Mouse (Mus musculus) lung, postnatal 0 days (tissue): Measurements from ENCODE around the gene Rpl19.

Experiments used
- CTCF ChIP-seq: IDR thresholded peaks from 2 replicates; pipeline ENCODE4 v1.5.1; 2016; ENCODE audit warnings: antibody characterized with exemption, mild to moderate bottlenecking
- EP300 ChIP-seq: IDR thresholded peaks from 2 replicates; pipeline ENCODE4 v1.6.1; 2016; ENCODE audit warnings: antibody characterized with exemption, mild to moderate bottlenecking, control low read depth

- TF ChIP-seq CTCF (no peak), EP300 (no peak)
Measured at GRCm38 (mm10) chr11:98004161-98004560, 22.3 kb upstream of the Rpl19 start.
